Mouse (Mus musculus): ENCODE measurements around the gene Dot1l.

- TF ChIP-seq CTCF (conservative IDR thresholded peaks at IDR 0.05; ENCODE audit: insufficient read depth, insufficient read length, low read depth, low read length): no peak
- TF ChIP-seq POLR2A (IDR thresholded peaks at IDR 0.05; ENCODE audit: low read depth, low read length): no peak
Observed at GRCm38 (mm10) chr10:80717281-80717680, 37.7 kb upstream of the Dot1l start.

Data from kidney, adult 2 months (tissue).